Mouse (Mus musculus) kidney, adult 2 months (tissue): Measurements from ENCODE around the gene Ckap2l.

Experiments used
- CTCF ChIP-seq: fragments of 200-500 bp; conservative IDR thresholded peaks from 2 replicates; pipeline ENCODE4 v1.5.1; 2011; ENCODE audit warnings: low read depth, mild to moderate bottlenecking, control low read depth, low read length, moderate library complexity, mixed read lengths; ENCODE audit not compliant: insufficient read depth, insufficient read length
- POLR2A ChIP-seq: fragments of 200-500 bp; IDR thresholded peaks from one replicate; pipeline ENCODE4 v1.6.1; 2011; ENCODE audit warnings: low read depth, low read length, control low read depth

- TF ChIP-seq CTCF (no peak), POLR2A (no peak)
Measured at GRCm38 (mm10) chr2:129263073-129263472, 33.9 kb downstream of the Ckap2l start.
